Mouse (Mus musculus) granulocyte monocyte progenitor cell, adult 5-6 weeks (primary cell): ENCODE results near the gene Olfr809. TPM values are rescaled to one million over a fixed set of nuclear protein-coding genes. Genes with fewer than 3 reads are reported as not detected.

Experiments
- ATAC-seq: replicated peaks from 2 replicates; pipeline ENCODE4 v1.8.0; 2016; ENCODE audit warnings: mild to moderate bottlenecking, moderate TSS enrichment, inconsistent platforms; ENCODE audit not compliant: poor library complexity, severe bottlenecking
- total RNA-seq, 2 experiments: library from RNA; stranded (forward) in 1 of 2; stranded (reverse) in 1 of 2; fragments of 200-712, 200-1000 nt in 1 of 2; fragments of >200 nt in 1 of 2; fragmentation: Nextera tagmentation in 1 of 2; gene quantifications; 2 replicates each; pipeline ENCODE4 v1.2.3; 2014 to 2017

Olfr809 gene
- total RNA-seq (2014; fragmentation: Nextera tagmentation) (not detected in 2 replicates), total RNA-seq (2017) (not detected in 2 replicates)

DNA sequence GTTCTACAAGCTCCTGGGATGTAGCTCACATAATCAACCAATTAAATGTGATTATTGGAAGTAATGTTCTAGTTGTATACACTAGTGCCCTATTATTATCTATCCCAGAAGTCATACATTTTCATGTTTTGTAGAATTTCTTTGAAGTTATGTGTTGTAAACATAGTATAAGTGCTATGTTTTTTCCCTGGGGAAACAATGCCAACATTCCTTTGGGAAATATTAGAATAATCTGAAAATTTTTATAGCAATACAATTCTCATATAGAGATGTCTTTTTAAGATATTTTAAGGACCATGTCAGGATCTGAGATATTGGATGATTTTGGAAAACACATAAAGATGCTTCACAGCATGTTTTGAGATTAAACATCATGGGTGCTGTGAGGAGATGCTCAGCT, at the start of gene Olfr809:
TSS of gene Olfr809 (plus strand) at position 301 of the 400 bp plus-strand sequence.
- ATAC-seq, result no peak

DNA sequence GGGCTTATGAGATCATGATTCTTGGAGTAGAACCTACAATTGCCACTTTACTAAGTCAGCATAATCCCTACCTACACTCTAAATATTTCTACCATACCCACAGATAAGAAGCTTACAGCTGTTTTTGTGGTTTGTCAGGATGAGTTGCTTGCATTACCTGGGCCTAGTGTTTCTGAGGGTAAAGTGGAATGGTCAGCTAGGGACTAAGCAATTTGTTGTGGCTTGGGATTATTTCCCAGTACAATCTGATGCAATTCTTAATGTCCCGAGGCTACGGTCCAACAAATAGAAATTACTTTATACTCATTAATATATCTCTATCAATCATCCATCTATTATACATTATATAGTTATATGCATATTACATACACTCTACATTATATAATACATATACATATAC, 45.2 kb upstream of the Olfr809 start, which contains the start of gene Olfr805:
TSS of gene Olfr805 (minus strand) at position 101 of the 400 bp plus-strand sequence.
- ATAC-seq, result no peak

DNA sequence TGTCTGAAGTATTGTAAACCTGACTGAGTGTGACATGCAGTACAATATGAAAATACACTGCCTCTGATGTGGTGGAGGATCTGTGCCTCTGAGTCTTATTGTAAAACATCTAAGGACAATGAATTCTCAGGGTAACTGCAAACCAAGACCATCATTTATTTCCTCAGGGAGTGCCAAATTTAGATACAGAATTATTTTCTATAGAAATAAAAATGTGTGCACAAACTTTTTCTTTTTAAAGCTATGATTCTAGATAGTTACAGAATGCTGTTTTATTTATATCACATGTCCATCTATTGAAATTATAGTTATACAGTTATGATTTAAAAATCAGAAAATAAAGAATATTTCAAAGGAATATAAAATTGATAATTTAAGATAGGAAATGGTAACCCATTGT, 32.6 kb upstream of the Olfr809 start, which contains the start of gene Olfr806:
TSS of gene Olfr806 (minus strand) at position 101 of the 400 bp plus-strand sequence.
- no peak for ATAC-seq

DNA sequence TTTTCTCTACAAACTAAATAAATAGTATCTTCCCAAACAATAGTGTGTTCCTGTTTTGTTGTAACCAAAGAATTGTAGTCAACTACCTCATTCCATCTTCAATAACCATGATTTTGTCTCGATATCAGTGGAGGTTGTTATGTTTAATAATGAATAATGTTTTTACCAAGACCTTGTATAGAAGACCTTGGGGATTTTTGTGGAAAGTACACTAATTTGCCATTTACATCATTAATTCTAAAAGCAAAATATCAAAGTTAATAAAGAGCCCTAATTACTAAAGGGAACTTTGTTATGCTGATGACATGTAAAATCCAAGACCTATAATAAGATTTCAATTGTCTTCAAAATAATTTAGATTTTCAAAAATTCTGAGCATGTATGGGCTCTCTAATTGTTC, 16.7 kb upstream of the Olfr809 start, which contains the start of gene Olfr807:
TSS of gene Olfr807 (minus strand) at position 101 of the 400 bp plus-strand sequence.
- ATAC-seq, result no peak

DNA sequence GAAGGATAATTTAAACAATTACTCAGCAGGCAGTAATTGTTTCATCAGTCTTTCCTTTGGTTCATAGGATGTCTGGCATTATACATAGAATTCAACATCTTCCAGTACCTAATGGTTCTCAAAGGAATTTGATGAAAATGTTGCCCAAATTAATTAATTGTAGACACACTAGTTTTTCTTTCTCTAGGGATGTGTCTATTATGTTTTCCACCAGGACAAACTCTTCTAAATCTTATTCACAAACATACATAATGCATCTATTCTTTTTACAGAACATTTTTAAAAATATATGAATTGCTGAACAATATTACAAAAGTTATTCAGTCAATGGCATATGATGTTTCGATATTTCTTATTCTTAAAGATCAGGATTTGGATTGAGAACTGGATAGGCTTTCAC, 9.3 kb upstream of the Olfr809 start, which contains the start of gene Olfr808:
TSS of gene Olfr808 (plus strand) at position 301 of the 400 bp plus-strand sequence.
- no peak for ATAC-seq

DNA sequence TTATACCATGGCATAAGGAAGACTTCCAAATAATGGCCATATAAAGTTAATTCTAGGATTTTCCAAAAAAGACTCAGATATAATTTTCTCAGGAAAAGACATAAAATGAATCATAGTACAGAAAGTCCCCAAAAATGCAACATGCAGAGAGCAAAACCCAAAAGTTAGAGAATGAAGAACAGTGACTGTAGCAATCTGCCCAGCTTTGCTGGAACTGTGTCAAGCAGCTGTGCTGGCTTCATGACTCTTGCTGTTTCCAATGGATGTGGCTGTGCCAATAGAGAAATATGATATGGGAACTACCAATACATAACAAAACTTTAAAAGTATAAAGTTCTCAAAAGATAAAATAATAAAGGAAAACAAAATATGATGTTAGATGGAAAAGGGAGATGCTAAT, 3.7 kb downstream of the Olfr809 start:
- ATAC-seq, result no peak

DNA sequence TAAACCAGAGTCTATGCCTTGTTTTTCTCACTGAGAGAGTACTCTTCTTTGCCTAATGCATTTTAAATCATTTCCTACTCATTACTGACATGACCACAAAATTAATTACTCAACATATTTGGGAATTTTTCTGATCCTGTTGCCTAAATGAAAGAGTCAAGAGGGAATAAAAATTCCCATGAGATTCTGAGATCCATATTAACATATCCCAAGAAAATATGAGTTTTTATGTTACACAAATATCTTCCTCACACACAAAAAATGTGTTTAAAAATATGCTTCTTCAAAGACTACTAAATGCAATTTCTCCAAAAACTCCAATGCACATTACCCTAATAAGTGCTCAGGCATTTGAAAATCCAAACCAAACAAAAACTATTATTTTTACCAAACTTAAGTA, 20.4 kb downstream of the Olfr809 start, which contains the start of gene Olfr810:
TSS of gene Olfr810 (minus strand) at position 101 of the 400 bp plus-strand sequence.
- ATAC-seq, result no peak

DNA sequence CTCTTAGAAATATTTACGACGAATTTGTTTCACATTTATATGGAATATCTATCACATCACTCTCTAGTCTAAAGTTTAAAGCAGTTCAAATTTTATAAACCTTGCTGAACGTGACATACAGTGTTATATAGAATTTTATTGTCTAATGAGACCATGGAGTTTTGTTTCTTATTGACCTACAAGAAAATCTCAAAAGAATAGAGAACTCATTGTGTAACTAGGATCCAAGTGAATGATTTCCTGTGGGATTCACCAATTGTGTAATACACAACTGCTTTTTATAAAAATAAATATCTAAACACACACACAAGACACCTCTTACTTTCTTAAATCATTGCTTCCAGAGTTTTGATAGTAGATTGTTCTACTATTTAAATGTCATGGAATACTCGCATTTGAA, 29.9 kb downstream of the Olfr809 start, which contains the start of gene Olfr811:
TSS of gene Olfr811 (minus strand) at position 101 of the 400 bp plus-strand sequence.
- ATAC-seq, result no peak

Other genes with a start within 250 kb of the Olfr809 start
- gene Olfr792, start 235.5 kb upstream of the Olfr809 start, total RNA-seq (2014; fragmentation: Nextera tagmentation), result not detected in 2 replicates
- gene Olfr792, start 235.5 kb upstream of the Olfr809 start, total RNA-seq (2017), result not detected in 2 replicates
- not detected in 2 replicates for gene Olfr794, start 207.0 kb upstream of the Olfr809 start, total RNA-seq (2014; fragmentation: Nextera tagmentation)
- gene Olfr794, start 207.0 kb upstream of the Olfr809 start, total RNA-seq (2017), result not detected in 2 replicates
- gene Olfr796, start 162.1 kb upstream of the Olfr809 start, total RNA-seq (2014; fragmentation: Nextera tagmentation), result not detected in 2 replicates
- not detected in 2 replicates for gene Olfr796, start 162.1 kb upstream of the Olfr809 start, total RNA-seq (2017)
- not detected in 2 replicates for gene Olfr798, start 146.7 kb upstream of the Olfr809 start, total RNA-seq (2014; fragmentation: Nextera tagmentation)
- gene Olfr798, start 146.7 kb upstream of the Olfr809 start, total RNA-seq (2017), result not detected in 2 replicates
- gene Olfr799, start 137.2 kb upstream of the Olfr809 start, total RNA-seq (2014; fragmentation: Nextera tagmentation), result not detected in 2 replicates
- gene Olfr799, start 137.2 kb upstream of the Olfr809 start, total RNA-seq (2017), result not detected in 2 replicates
- not detected in 2 replicates for gene Olfr800, start 116.9 kb upstream of the Olfr809 start, total RNA-seq (2014; fragmentation: Nextera tagmentation)
- gene Olfr800, start 116.9 kb upstream of the Olfr809 start, total RNA-seq (2017), result not detected in 2 replicates
- not detected in 2 replicates for gene Olfr801, start 100.8 kb upstream of the Olfr809 start, total RNA-seq (2014; fragmentation: Nextera tagmentation)
- not detected in 2 replicates for gene Olfr801, start 100.8 kb upstream of the Olfr809 start, total RNA-seq (2017)
- not detected in 2 replicates for gene Olfr802, start 86.5 kb upstream of the Olfr809 start, total RNA-seq (2014; fragmentation: Nextera tagmentation)
- gene Olfr802, start 86.5 kb upstream of the Olfr809 start, total RNA-seq (2017), result not detected in 2 replicates
- gene Olfr803, start 80.4 kb upstream of the Olfr809 start, total RNA-seq (2014; fragmentation: Nextera tagmentation), result not detected in 2 replicates
- gene Olfr803, start 80.4 kb upstream of the Olfr809 start, total RNA-seq (2017), result not detected in 2 replicates
- not detected in 2 replicates for gene Olfr804, start 71.4 kb upstream of the Olfr809 start, total RNA-seq (2014; fragmentation: Nextera tagmentation)
- gene Olfr804, start 71.4 kb upstream of the Olfr809 start, total RNA-seq (2017), result not detected in 2 replicates
- not detected in 2 replicates for gene Olfr805, start 45.3 kb upstream of the Olfr809 start, total RNA-seq (2014; fragmentation: Nextera tagmentation)
- gene Olfr805, start 45.3 kb upstream of the Olfr809 start, total RNA-seq (2017), result not detected in 2 replicates
- not detected in 2 replicates for gene Olfr806, start 32.7 kb upstream of the Olfr809 start, total RNA-seq (2014; fragmentation: Nextera tagmentation)
- not detected in 2 replicates for gene Olfr806, start 32.7 kb upstream of the Olfr809 start, total RNA-seq (2017)
- not detected in 2 replicates for gene Olfr807, start 16.8 kb upstream of the Olfr809 start, total RNA-seq (2014; fragmentation: Nextera tagmentation)
- gene Olfr807, start 16.8 kb upstream of the Olfr809 start, total RNA-seq (2017), result not detected in 2 replicates
- gene Olfr808, start 9.2 kb upstream of the Olfr809 start, total RNA-seq (2014; fragmentation: Nextera tagmentation), result not detected in 2 replicates
- gene Olfr808, start 9.2 kb upstream of the Olfr809 start, total RNA-seq (2017), result not detected in 2 replicates
- gene Olfr810, start 20.3 kb downstream of the Olfr809 start, total RNA-seq (2014; fragmentation: Nextera tagmentation), result not detected in 2 replicates
- gene Olfr810, start 20.3 kb downstream of the Olfr809 start, total RNA-seq (2017), result not detected in 2 replicates
- not detected in 2 replicates for gene Olfr811, start 29.8 kb downstream of the Olfr809 start, total RNA-seq (2014; fragmentation: Nextera tagmentation)
- not detected in 2 replicates for gene Olfr811, start 29.8 kb downstream of the Olfr809 start, total RNA-seq (2017)
- not detected in 2 replicates for gene Olfr812, start 71.5 kb downstream of the Olfr809 start, total RNA-seq (2014; fragmentation: Nextera tagmentation)
- gene Olfr812, start 71.5 kb downstream of the Olfr809 start, total RNA-seq (2017), result not detected in 2 replicates
- gene Olfr813, start 80.7 kb downstream of the Olfr809 start, total RNA-seq (2014; fragmentation: Nextera tagmentation), result not detected in 2 replicates
- gene Olfr813, start 80.7 kb downstream of the Olfr809 start, total RNA-seq (2017), result not detected in 2 replicates
- not detected in 2 replicates for gene Olfr814, start 105.2 kb downstream of the Olfr809 start, total RNA-seq (2014; fragmentation: Nextera tagmentation)
- gene Olfr814, start 105.2 kb downstream of the Olfr809 start, total RNA-seq (2017), result not detected in 2 replicates
- gene Olfr815, start 131.2 kb downstream of the Olfr809 start, total RNA-seq (2014; fragmentation: Nextera tagmentation), result not detected in 2 replicates
- gene Olfr815, start 131.2 kb downstream of the Olfr809 start, total RNA-seq (2017), result not detected in 2 replicates
- not detected in 2 replicates for gene Olfr816, start 141.0 kb downstream of the Olfr809 start, total RNA-seq (2014; fragmentation: Nextera tagmentation)
- gene Olfr816, start 141.0 kb downstream of the Olfr809 start, total RNA-seq (2017), result not detected in 2 replicates
- gene Olfr818, start 174.5 kb downstream of the Olfr809 start, total RNA-seq (2014; fragmentation: Nextera tagmentation), result not detected in 2 replicates
- not detected in 2 replicates for gene Olfr818, start 174.5 kb downstream of the Olfr809 start, total RNA-seq (2017)
- not detected in 2 replicates for gene Olfr819, start 192.6 kb downstream of the Olfr809 start, total RNA-seq (2014; fragmentation: Nextera tagmentation)
- gene Olfr819, start 192.6 kb downstream of the Olfr809 start, total RNA-seq (2017), result not detected in 2 replicates
- gene Olfr247, start 201.5 kb downstream of the Olfr809 start, total RNA-seq (2014; fragmentation: Nextera tagmentation), result not detected in 2 replicates
- not detected in 2 replicates for gene Olfr247, start 201.5 kb downstream of the Olfr809 start, total RNA-seq (2017)
- gene Gm10310, start 210.4 kb downstream of the Olfr809 start, total RNA-seq (2014; fragmentation: Nextera tagmentation), result not detected in 2 replicates
- not detected in 2 replicates for gene Gm10310, start 210.4 kb downstream of the Olfr809 start, total RNA-seq (2017)
- gene Olfr820, start 238.0 kb downstream of the Olfr809 start, total RNA-seq (2014; fragmentation: Nextera tagmentation), result not detected in 2 replicates
- gene Olfr820, start 238.0 kb downstream of the Olfr809 start, total RNA-seq (2017), result not detected in 2 replicates